Mouse (Mus musculus) limb, embryonic 12.5 days (tissue): ENCODE measurements at regions not wholly inside any gene's neighbourhood (a gene's known extent, or its start where the extent isn't known, plus 50 kb on each side); places are given as distances from the start of the nearest gene placed in this dataset.

Experiments
- ATAC-seq: fragments of 200-750 bp; cut with Nextera tagmentation; 2 replicates; pipeline ENCODE4 v1.8.0; 2017; ENCODE audit warnings: low read depth, moderate TSS enrichment; ENCODE audit not compliant: insufficient number of reproducible peaks, insufficient read depth, low FRiP score, low TSS enrichment
- H3K27ac ChIP-seq: fragments of 300-500 bp; sonication (generic); 2 replicates; pipeline ENCODE4 v1.5.1; 2016; ENCODE audit warnings: mild to moderate bottlenecking, moderate library complexity
- H3K27me3 ChIP-seq: fragments of 300-500 bp; sonication (generic); 2 replicates; pipeline ENCODE4 v1.6.1; 2016; ENCODE audit warnings: mild to moderate bottlenecking, moderate library complexity
- H3K36me3 ChIP-seq: fragments of 300-500 bp; sonication (generic); 2 replicates; pipeline ENCODE4 v1.6.1; 2016; ENCODE audit warnings: mild to moderate bottlenecking, moderate library complexity
- H3K4me1 ChIP-seq: fragments of 300-500 bp; sonication (generic); replicated peaks from 2 replicates; pipeline ENCODE4 v1.6.1; 2016
- H3K4me2 ChIP-seq: fragments of 300-500 bp; sonication (generic); 2 replicates; pipeline ENCODE4 v1.6.1; 2016; ENCODE audit warnings: mild to moderate bottlenecking, moderate library complexity
- H3K4me3 ChIP-seq: fragments of 300-500 bp; sonication (generic); replicated peaks from 2 replicates; pipeline ENCODE4 v1.5.1; 2016; ENCODE audit warnings: mild to moderate bottlenecking
- H3K9ac ChIP-seq: fragments of 300-500 bp; sonication (generic); replicated peaks from 2 replicates; pipeline ENCODE4 v1.6.1; 2016; ENCODE audit warnings: mild to moderate bottlenecking, moderate library complexity
- H3K9me3 ChIP-seq: fragments of 300-500 bp; sonication (generic); 2 replicates; pipeline ENCODE4 v1.6.1; 2016; ENCODE audit warnings: mild to moderate bottlenecking, moderate library complexity
- WGBS: fragments of 180-500 bp; shearing (Covaris S2); methylation state at CpG from one replicate; pipeline ENCODE4 v1.1.7; 2016; 5-methylcytosine and 5-hydroxymethylcytosine counted together

DNA sequence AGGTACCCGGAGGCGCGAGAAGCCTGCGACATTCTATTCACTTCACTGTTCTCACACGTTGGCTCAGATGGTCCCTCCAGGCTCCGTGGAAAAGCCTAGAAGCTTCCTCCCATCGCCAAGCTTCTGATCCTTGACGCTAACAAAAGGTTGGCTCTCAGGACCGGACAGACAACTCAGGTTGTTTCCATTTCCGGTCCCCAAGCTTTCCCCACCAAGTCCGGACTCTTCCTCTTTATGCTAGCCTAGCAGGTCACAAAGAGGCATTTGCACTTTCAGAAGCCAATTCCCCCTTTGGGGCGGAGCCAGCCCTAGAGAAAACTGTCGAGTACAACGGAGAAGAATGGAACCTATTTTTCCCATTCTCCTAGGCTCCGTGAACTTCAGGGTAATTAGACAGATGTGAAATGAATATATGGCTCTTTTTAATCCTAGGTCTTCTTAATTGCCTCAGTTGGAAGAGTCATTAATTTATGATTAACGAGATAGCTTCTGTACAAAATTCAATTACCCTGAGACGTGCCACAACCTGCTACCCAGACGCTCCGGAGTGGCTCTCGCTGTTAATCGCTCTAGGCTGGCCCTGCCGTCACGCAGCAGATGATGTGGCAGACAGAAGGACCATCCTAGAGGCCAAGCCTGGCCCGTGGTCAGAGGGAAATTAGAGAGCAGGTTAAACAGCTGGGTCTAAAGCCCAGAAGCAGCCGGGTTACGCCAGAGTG lies 207.6 kb downstream of the Xxylt1 start:
- WGBS: 24% methylated on average over 26 of the region's 26 CpGs
- H3K9me3 ChIP-seq: no peaks in the 10 kb centered on the region
- H3K27ac ChIP-seq: no peak overlapping the region
- H3K4me1 ChIP-seq: peaks cover 41% of the 10 kb centered on the region
- no peaks in the 10 kb centered on the region for H3K36me3 ChIP-seq
- H3K27me3 ChIP-seq: peaks cover 14% of the 10 kb centered on the region
- no peak overlapping the region for H3K4me3 ChIP-seq
- no peak for ATAC-seq
- peak overlapping the region; percentile 39 for H3K4me2 ChIP-seq
- no peak overlapping the region for H3K9ac ChIP-seq

DNA sequence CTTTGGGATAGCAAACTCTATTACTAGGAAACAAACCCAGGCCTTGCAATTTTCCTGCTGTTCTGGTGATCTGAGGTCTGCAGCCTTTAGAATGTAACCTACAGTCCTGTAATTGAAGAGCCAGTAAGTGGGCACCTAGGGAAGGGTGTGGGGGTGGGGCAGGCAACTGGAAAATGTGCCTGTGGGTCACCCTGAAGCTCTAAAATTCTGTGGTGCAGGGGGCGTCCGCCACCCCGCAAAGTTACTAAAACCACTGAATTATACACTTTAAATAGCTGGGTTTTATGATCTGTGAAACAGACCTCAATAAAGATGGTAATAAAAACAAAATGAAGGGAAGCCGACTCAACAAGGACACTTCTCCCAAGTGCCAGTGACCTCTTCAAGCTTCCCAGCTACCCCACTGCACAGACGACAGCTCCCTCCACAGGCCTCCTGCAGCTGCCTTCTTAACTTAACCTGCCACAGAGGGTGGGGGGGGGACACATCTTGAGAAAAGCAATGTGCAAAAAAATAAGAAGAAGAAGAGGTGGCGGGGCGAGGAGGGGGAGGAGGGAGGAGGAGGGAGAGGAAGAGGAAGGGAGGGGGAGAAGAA lies 205.9 kb downstream of the Xxylt1 start:
- H3K27me3 ChIP-seq: peaks cover 26% of the 10 kb centered on the region
- peak; percentile 52; the same call in 1 of the 2 replicates for ATAC-seq
- H3K4me3 ChIP-seq: no peak overlapping the region
- H3K9me3 ChIP-seq: no peaks in the 10 kb centered on the region
- no peaks in the 10 kb centered on the region for H3K36me3 ChIP-seq
- H3K9ac ChIP-seq: no peak overlapping the region
- peaks cover 39% of the 10 kb centered on the region for H3K4me1 ChIP-seq
- no peak overlapping the region for H3K27ac ChIP-seq
- 22% methylated on average over 7 of the region's 7 CpGs for WGBS
- H3K4me2 ChIP-seq: no peak overlapping the region

DNA sequence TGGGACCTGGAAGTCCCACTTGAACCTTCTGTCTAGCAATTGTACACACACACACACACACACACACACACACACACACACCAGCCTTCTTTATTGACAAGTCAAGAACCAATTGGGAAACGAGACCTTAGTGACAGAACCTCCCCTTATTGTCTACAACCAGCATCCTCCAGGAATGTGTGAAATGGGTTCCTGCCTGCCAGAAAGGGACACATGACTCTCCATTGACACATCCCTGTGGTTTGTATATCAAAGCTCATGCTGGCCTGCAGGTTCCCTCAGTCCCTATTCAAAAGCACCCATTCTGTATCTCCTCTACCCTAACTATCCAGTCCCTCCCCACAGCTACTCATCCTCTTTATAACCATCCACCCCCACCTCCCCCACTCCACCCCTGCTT lies 202.4 kb downstream of the Xxylt1 start:
- H3K4me2 ChIP-seq: no peak overlapping the region
- ATAC-seq: no peak
- WGBS: 68% methylated on average over 1 of the region's 1 CpGs

DNA sequence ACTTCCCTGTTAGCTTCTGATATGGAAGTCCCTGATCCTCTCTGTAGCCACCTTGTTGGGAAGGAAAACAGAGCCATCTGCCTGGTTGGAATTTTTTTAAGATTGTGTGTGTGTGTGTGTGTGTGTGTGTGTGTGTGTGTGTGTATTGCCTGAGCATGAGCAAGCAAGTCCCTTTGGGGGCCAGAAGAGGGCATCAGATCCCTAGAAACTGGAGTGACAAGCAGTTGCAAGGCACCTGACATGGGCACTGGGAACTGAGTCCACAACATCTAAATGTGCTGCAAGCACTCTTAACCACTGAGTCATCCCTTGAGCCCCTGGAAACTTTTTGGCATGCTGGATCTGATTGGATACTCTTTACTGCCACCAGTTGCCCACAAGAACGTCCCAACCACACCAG lies 201.4 kb downstream of the Xxylt1 start:
- Histone ChIP-seq H3K4me2 (no peak overlapping the region), H3K4me1 (peaks cover 12% of the 10 kb centered on the region), H3K4me3 (no peak overlapping the region), H3K27ac (no peak overlapping the region), H3K9ac (no peak overlapping the region), H3K9me3 (no peaks in the 10 kb centered on the region), H3K36me3 (no peaks in the 10 kb centered on the region), H3K27me3 (peaks cover 42% of the 10 kb centered on the region)
- no peak for ATAC-seq
- WGBS: 92% methylated on average over 1 of the region's 1 CpGs

More for the DNA sequence above, 202.4 kb downstream of the Xxylt1 start:
- no peak overlapping the region for H3K9ac ChIP-seq
- peaks cover 40% of the 10 kb centered on the region for H3K27me3 ChIP-seq
- H3K36me3 ChIP-seq: no peaks in the 10 kb centered on the region
- H3K4me3 ChIP-seq: no peak overlapping the region
- no peak overlapping the region for H3K27ac ChIP-seq
- H3K9me3 ChIP-seq: no peaks in the 10 kb centered on the region
- peaks cover 17% of the 10 kb centered on the region for H3K4me1 ChIP-seq

DNA sequence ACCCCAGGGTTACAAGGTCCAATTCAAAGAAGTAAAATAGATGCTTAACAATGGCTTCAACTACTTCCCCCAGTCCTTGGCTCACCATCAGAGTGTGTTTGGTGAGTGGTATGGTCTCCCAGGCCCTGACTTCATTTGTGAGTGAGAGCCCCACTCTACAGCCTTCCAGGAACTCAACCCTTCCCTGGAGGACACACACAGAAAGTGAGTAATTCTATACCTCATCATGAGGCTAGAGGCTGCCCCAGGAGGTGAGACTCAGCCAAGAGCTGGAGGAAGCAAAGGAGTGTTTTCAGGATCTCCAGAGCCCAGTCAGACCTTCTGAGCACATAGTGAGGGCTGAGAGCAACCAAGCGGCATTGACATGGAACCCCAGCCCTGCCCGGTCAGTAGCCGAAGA lies 200.6 kb downstream of the Xxylt1 start:
- no peak for ATAC-seq
- Histone ChIP-seq H3K9me3 (no peaks in the 10 kb centered on the region), H3K4me2 (no peak overlapping the region), H3K4me3 (no peak overlapping the region), H3K27ac (no peak overlapping the region), H3K4me1 (peaks cover 4% of the 10 kb centered on the region), H3K36me3 (no peaks in the 10 kb centered on the region), H3K9ac (no peak overlapping the region), H3K27me3 (peaks cover 42% of the 10 kb centered on the region)
- 85% methylated on average over 3 of the region's 3 CpGs for WGBS

DNA sequence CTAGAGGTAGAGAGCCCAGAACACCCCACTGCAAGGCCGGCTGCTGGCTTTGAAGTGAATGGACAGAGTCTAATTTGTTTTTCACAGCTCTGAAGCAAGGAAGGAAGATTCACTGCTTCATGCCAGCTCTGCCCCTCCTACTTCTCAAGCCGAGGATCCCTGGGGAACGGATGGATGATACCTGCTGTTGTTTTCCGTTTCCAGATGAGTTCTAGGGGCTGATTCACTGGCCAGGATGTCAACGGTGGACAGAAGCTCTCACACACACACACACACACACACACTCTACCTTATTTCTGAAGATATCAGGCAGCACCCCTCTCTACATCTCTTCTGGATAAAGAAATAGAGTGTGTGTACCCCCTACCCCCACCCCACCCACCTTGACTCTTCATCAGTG lies 200.0 kb downstream of the Xxylt1 start:
- ATAC-seq: no peak
- 29% methylated on average over 5 of the region's 5 CpGs for WGBS
- Histone ChIP-seq H3K9ac (no peak overlapping the region), H3K4me3 (no peak overlapping the region), H3K36me3 (no peaks in the 10 kb centered on the region), H3K27ac (no peak overlapping the region), H3K4me2 (no peak overlapping the region), H3K27me3 (peaks cover 42% of the 10 kb centered on the region), H3K9me3 (no peaks in the 10 kb centered on the region), H3K4me1 (no peaks in the 10 kb centered on the region)

DNA sequence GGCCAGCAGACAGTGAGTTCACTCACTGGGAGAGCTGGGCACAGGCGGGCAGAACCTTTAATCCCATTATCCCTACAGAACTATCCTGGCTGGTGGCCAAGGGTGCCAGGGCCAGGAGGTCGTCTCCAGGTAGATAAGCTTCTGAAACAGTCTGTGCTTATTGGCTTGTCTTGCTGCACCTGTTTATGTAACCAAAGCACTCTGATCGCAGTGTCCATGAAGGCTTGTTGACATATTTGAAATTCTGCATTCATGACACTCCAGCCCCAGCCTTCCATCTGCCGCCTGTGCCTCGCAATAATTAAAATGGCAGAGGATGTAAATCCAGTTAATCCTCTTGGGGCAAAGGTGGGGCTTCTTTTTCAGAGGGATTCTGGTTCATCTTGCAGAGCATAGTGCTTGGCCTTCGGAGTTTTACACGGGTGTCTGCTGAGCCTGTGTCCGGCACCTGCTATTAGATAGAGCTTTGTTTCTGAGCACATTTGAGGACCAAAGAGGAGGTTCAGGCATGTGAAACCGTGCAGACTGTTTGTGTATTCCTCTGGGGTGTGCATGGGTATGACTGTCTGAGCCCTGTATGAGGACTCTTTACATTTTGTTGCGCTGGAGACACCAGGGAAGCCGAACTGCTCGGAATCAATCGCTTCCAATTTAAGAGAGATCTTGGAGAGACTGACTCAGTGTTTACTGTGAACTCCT lies 197.6 kb downstream of the Xxylt1 start:
- Histone ChIP-seq H3K9ac (no peak overlapping the region), H3K27me3 (peaks cover 35% of the 10 kb centered on the region), H3K4me2 (no peak overlapping the region), H3K27ac (no peak overlapping the region), H3K4me3 (no peak overlapping the region), H3K36me3 (no peaks in the 10 kb centered on the region), H3K4me1 (no peaks in the 10 kb centered on the region; the same call in 1 of the 2 replicates), H3K9me3 (no peaks in the 10 kb centered on the region)
- ATAC-seq: no peak
- WGBS: 71% methylated on average over 13 of the region's 13 CpGs

DNA sequence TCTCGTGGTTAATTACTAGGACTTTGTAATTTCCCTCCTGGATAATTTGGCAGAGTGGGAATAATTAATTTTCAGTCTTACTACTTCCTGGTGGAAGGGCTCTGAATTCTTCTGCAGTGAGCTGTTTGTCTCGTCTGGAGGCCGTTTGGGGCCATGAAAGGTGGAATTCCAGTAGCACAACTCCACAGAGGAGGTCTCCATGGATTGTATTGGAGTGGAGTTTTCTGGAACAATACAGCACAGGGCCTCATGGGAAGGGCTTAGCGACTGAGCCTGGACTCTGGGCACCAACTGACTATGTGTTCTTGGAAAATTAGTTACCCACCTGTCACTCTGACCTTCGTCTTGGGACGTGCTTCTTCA lies 197.1 kb downstream of the Xxylt1 start:
- Histone ChIP-seq H3K27ac (no peak overlapping the region), H3K36me3 (no peaks in the 10 kb centered on the region), H3K4me1 (no peaks in the 10 kb centered on the region; the same call in 1 of the 2 replicates), H3K4me3 (no peak overlapping the region), H3K4me2 (no peak overlapping the region), H3K9ac (no peak overlapping the region), H3K9me3 (no peaks in the 10 kb centered on the region), H3K27me3 (peaks cover 29% of the 10 kb centered on the region)
- ATAC-seq: no peak
- WGBS: 56% methylated on average over 6 of the region's 6 CpGs

DNA sequence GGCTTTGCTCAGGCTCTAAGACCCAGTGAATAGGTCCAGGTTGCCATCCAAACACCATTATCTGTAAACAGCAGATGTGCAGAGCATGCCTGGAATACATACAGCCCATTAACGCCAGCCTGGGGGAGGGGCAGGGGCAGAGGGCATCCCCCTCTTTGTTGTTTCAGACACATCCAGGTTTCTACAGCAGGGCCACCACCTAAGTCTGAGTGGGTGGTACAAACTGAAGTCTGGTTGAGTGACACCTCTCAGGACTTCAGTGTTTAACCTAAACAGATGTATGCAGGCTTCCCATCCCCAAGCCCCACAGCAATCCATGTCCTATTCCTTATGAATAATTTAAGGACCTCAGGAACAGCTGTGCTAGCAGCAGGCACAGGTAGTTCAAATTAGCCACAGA lies 194.2 kb downstream of the Xxylt1 start:
- no peak for ATAC-seq
- H3K27ac ChIP-seq: no peak overlapping the region
- no peaks in the 10 kb centered on the region for H3K36me3 ChIP-seq
- no peak overlapping the region for H3K4me3 ChIP-seq
- WGBS: 59% methylated on average over 1 of the region's 1 CpGs
- no peaks in the 10 kb centered on the region; the same call in 1 of the 2 replicates for H3K4me1 ChIP-seq
- no peak overlapping the region for H3K4me2 ChIP-seq
- H3K9me3 ChIP-seq: no peaks in the 10 kb centered on the region; the same call in 1 of the 2 replicates
- H3K27me3 ChIP-seq: peaks cover 14% of the 10 kb centered on the region
- H3K9ac ChIP-seq: no peak overlapping the region

DNA sequence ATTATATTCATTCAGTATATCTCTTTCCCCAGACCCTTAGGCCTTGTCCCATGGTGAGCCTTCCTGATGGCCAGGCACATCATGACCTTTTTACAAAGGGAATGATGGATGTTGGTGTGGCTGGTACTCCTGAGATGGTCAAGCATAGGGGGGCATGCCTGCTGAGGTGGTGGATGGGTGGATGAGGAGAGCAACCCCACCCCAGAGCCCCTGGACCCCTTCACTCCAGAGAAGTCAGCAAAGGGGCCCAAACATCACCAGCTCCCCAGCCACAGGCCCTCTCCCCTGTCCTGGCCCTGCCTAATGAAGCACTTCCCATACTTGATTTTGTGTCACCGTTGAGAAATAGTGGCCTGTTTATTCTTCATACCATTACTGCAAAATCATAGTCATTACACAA lies 193.7 kb downstream of the Xxylt1 start:
- H3K36me3 ChIP-seq: no peaks in the 10 kb centered on the region
- H3K27me3 ChIP-seq: peaks cover 11% of the 10 kb centered on the region
- H3K4me1 ChIP-seq: no peaks in the 10 kb centered on the region; the same call in 1 of the 2 replicates
- no peak overlapping the region for H3K4me2 ChIP-seq
- H3K9me3 ChIP-seq: no peaks in the 10 kb centered on the region; the same call in 1 of the 2 replicates
- no peak overlapping the region for H3K4me3 ChIP-seq
- 92% methylated on average over 1 of the region's 1 CpGs for WGBS
- no peak for ATAC-seq
- H3K9ac ChIP-seq: no peak overlapping the region
- no peak overlapping the region for H3K27ac ChIP-seq

DNA sequence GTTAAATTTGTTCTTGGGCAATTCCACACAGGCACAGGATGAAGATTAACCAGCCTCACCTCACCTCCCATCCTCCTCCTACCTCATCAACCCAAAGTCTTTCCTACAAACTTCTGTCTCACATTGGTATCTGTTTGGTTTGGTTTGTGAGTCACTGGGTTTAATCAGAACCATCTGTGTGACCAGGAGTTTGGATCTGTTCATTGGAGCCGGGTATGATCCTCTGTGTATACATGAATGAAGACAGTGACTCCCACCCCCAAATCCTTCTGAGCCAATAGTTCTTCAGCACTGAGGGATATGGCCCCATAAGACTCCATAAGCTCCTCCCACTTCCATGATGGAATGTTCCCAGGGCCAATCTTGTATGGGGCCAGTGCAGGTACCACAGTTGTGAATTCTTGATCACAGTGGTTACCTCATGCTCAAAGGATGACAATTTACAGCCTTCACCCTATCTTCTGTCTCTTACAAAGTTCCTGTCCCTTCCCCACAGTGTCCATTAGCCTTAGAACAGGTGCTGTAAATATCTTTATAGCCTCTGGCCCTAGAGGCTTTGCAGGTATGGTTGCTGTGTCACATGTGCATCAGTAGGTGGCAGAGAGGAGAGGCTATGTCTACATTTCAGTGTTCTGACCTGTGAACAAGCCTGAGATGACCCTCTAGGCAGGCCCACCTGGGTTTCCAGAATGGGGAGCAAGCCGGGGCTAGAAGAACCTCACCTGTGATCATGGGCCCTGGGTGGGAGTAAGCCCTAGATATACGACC lies 192.5 kb downstream of the Xxylt1 start:
- Histone ChIP-seq H3K36me3 (no peaks in the 10 kb centered on the region), H3K9ac (no peak overlapping the region), H3K4me2 (no peak overlapping the region), H3K27ac (no peak overlapping the region), H3K4me1 (no peaks in the 10 kb centered on the region; the same call in 1 of the 2 replicates), H3K27me3 (peaks cover 5% of the 10 kb centered on the region; the same call in 1 of the 2 replicates), H3K4me3 (no peak overlapping the region), H3K9me3 (no peaks in the 10 kb centered on the region; the same call in 1 of the 2 replicates)
- ATAC-seq: no peak
- WGBS: 72% methylated on average over 3 of the region's 3 CpGs
